In genomic region chr2:31815367-31815766, GRCm38 (mm10) we compare ENCODE assay signal across 9 mouse cellular contexts. TPM values are rescaled to one million over a fixed set of nuclear protein-coding genes. Genes with fewer than 3 reads are reported as not detected.
DNase-seq lines count a peak whose midpoint lies in the region; ATAC-seq lines count a peak whose summit lies in the region.
"Had no signal": no experiment of that assay in that cellular context is flagged by ENCODE, and none has a peak within 500 bp of the region (broad histone marks: within the 10 kb centered on the region; RNA-seq: fewer than 3 reads in every experiment).

No protein-coding gene starts in this region.

- no peaks in the 10 kb centered on the region for H3K36me3 ChIP-seq in hindbrain, embryonic 16.5 days (ENCODE audit: control insufficient read depth, insufficient read depth, low read length)
- no peaks in the 10 kb centered on the region for H3K36me3 ChIP-seq in midbrain, embryonic 13.5 days
- H3K36me3 ChIP-seq: lung, embryonic 15.5 days had no signal

- H3K4me2 ChIP-seq in hindbrain, embryonic 16.5 days (ENCODE audit: low read length), result no peak overlapping the region
- no peak overlapping the region for H3K4me2 ChIP-seq in midbrain, embryonic 13.5 days (replicated peaks)
- H3K4me2 ChIP-seq: lung, embryonic 15.5 days had no signal

- peaks cover 4% of the 10 kb centered on the region; the same call in 1 of the 2 replicates for H3K4me1 ChIP-seq in hindbrain, embryonic 16.5 days (ENCODE audit: control insufficient read depth, insufficient read depth, low read depth, low read length)
- H3K4me1 ChIP-seq in midbrain, embryonic 13.5 days (replicated peaks), result peaks cover 6% of the 10 kb centered on the region

- H3K4me3 ChIP-seq in hindbrain, embryonic 16.5 days (ENCODE audit: low read length), result no peak overlapping the region
- no peak overlapping the region for H3K4me3 ChIP-seq in midbrain, embryonic 13.5 days (replicated peaks)
- H3K4me3 ChIP-seq: lung, embryonic 15.5 days had no signal

- peak; percentile 77 for DNase-seq in layer of hippocampus, adult 11-12 months (ENCODE audit: low spot score)
- no peak for DNase-seq in layer of hippocampus, postnatal 36 days
- peak; percentile 58 for DNase-seq in adrenal gland, postnatal 25 days
- DNase-seq in embryo, embryonic 9.5 days (ENCODE audit: extremely low spot score), result peak; percentile 67
- DNase-seq in layer of hippocampus, postnatal 14 days (ENCODE audit: low spot score in 2 of 2), result peak; percentile 50 to 75
- peak; percentile 63 to 86 for DNase-seq in spleen, postnatal 4 days (ENCODE audit: low spot score in 2 of 2)

- 35% methylated on average over 5 of the region's 5 CpGs for WGBS in hindbrain, embryonic 16.5 days
- WGBS in midbrain, embryonic 13.5 days, result 29% methylated on average over 5 of the region's 5 CpGs

- H3K27ac ChIP-seq in hindbrain, embryonic 16.5 days (ENCODE audit: low read depth, low read length), result no peak overlapping the region
- H3K27ac ChIP-seq in midbrain, embryonic 13.5 days, result no peak overlapping the region
- H3K27ac ChIP-seq: lung, embryonic 15.5 days had no signal

- no peaks in the 10 kb centered on the region for H3K27me3 ChIP-seq in hindbrain, embryonic 16.5 days (replicated peaks; ENCODE audit: control insufficient read depth, insufficient read depth, low read length)
- 0 out of 2 replicates have a peak, but pooled peaks cover 1% of the 10 kb centered on the region for H3K27me3 ChIP-seq in midbrain, embryonic 13.5 days

- ATAC-seq in hindbrain, embryonic 16.5 days, result peak; percentile 49; the same call in 1 of the 2 replicates
- peak; percentile 31 for ATAC-seq in midbrain, embryonic 13.5 days

- H3K9ac ChIP-seq in hindbrain, embryonic 16.5 days (ENCODE audit: low read depth, low read length), result no peak overlapping the region
- no peak overlapping the region for H3K9ac ChIP-seq in midbrain, embryonic 13.5 days (replicated peaks)
- H3K9ac ChIP-seq: lung, embryonic 15.5 days had no signal

- H3K9me3 ChIP-seq in hindbrain, embryonic 16.5 days (ENCODE audit: control insufficient read depth, low read length), result no peaks in the 10 kb centered on the region
- no peaks in the 10 kb centered on the region for H3K9me3 ChIP-seq in midbrain, embryonic 13.5 days
- H3K9me3 ChIP-seq: lung, embryonic 15.5 days had no signal

RNA-seq across cellular contexts. Expression of gene Qrfp, which starts 5.0 kb away (rescaled TPM):
- not detected for total RNA-seq in layer of hippocampus, postnatal 36 days (2021)
- total RNA-seq in adrenal gland, postnatal 25 days (2021), result not detected in 2 replicates
- 0.09 TPM in 1 of 2 replicates, not detected in the other for polyA plus RNA-seq in hindbrain, embryonic 16.5 days (2015; fragmentation: Nextera tagmentation; extraction: Ambion mirVana)
- not detected for total RNA-seq in layer of hippocampus, postnatal 14 days (2021)
- 0.06 and 0.12 TPM in 2 replicates for polyA plus RNA-seq in midbrain, embryonic 13.5 days (2015; fragmentation: Nextera tagmentation; extraction: Ambion mirVana)

RNA-seq across cellular contexts. Expression of gene Fibcd1, which starts 30.4 kb away (rescaled TPM):
- 100 to 1,000 TPM; 105 to 114 TPM for total RNA-seq in layer of hippocampus, postnatal 36 days (2021)
- total RNA-seq in adrenal gland, postnatal 25 days (2021), result 0.06 TPM in 1 of 2 replicates, not detected in the other
- polyA plus RNA-seq in hindbrain, embryonic 16.5 days (2015; fragmentation: Nextera tagmentation; extraction: Ambion mirVana), result 7.1 and 8.6 TPM in 2 replicates
- 100 to 1,000 TPM; 111 to 117 TPM for total RNA-seq in layer of hippocampus, postnatal 14 days (2021)
- 8.4 and 11.2 TPM in 2 replicates for polyA plus RNA-seq in midbrain, embryonic 13.5 days (2015; fragmentation: Nextera tagmentation; extraction: Ambion mirVana)
- polyA plus RNA-seq: lung, embryonic 15.5 days had no signal

Comparison
In these comparisons a context has a peak if more than half of its experiments do, and no peak if none do; other contexts are left out.
1. DNase-seq: peak in layer of hippocampus, adult 11-12 months (single experiment), adrenal gland, postnatal 25 days (single experiment), embryo, embryonic 9.5 days (single experiment), layer of hippocampus, postnatal 14 days (2 of 2) and spleen, postnatal 4 days (2 of 2); none in layer of hippocampus, postnatal 36 days (0 of 2).
2. RNA of gene Fibcd1, which starts 30.4 kb away (total RNA-seq): 111 to 117 TPM in layer of hippocampus, postnatal 14 days and 105 to 114 TPM in layer of hippocampus, postnatal 36 days; 0.06 TPM in adrenal gland, postnatal 25 days; every median in the first group is over 10 times any median in the second.